28 mouse cellular contexts compared by ENCODE assay signal in genomic region chr17:93321482-93321881, GRCm38 (mm10).
DNase-seq lines count a peak whose midpoint lies in the region; ATAC-seq and TF ChIP-seq lines count a peak whose summit lies in the region.
"Had no signal": no experiment of that assay in that cellular context is flagged by ENCODE, and none has a peak within 500 bp of the region (broad histone marks: within the 10 kb centered on the region; RNA-seq: fewer than 3 reads in every experiment).

No protein-coding gene starts in this region.

- TF ChIP-seq POLR2A in ES-Bruce4 (IDR thresholded peaks at IDR 0.05; ENCODE audit: insufficient read depth, low read length): peak; percentile 53

- H3K79me3 ChIP-seq in C2C12 (ENCODE audit: low read depth): no peaks in the 10 kb centered on the region

- no peaks in the 10 kb centered on the region for H3K4me1 ChIP-seq in ES-Bruce4 (ENCODE audit: control insufficient read depth, insufficient read depth, low read length)
- no peaks in the 10 kb centered on the region for H3K4me1 ChIP-seq in liver, postnatal 0 days (ENCODE audit: insufficient read depth)
- H3K4me1 ChIP-seq: embryonic facial prominence, embryonic 12.5 days; embryonic facial prominence, embryonic 15.5 days; heart, embryonic 10.5 days; heart, embryonic 13.5 days; hindbrain, embryonic 15.5 days had no signal

- TF ChIP-seq CTCF in C2C12 (IDR thresholded peaks at IDR 0.05; ENCODE audit: control insufficient read depth, insufficient read depth, insufficient read length) (no peak), ES-Bruce4 (IDR thresholded peaks at IDR 0.05; ENCODE audit: low read depth, low read length) (no peak)
- no peak for TF ChIP-seq CTCF in liver, postnatal 0 days (IDR thresholded peaks at IDR 0.05; ENCODE audit: low read depth)

- H3K36me3 ChIP-seq in C2C12 (ENCODE audit: control insufficient read depth, insufficient read depth) (no peaks in the 10 kb centered on the region), ES-Bruce4 (ENCODE audit: control insufficient read depth, insufficient read depth, low read length, poor library complexity, severe bottlenecking) (no peaks in the 10 kb centered on the region)
- H3K36me3 ChIP-seq in liver, postnatal 0 days (replicated peaks; ENCODE audit: insufficient read depth, low read length): no peaks in the 10 kb centered on the region
- H3K36me3 ChIP-seq: embryonic facial prominence, embryonic 12.5 days; embryonic facial prominence, embryonic 15.5 days; heart, embryonic 10.5 days; heart, embryonic 13.5 days; hindbrain, embryonic 15.5 days had no signal

- no peak for TF ChIP-seq EP300 in ES-Bruce4 (IDR thresholded peaks at IDR 0.05; ENCODE audit: insufficient read depth, low read depth, low read length)
- no peak for TF ChIP-seq EP300 in liver, postnatal 0 days (IDR thresholded peaks at IDR 0.05; ENCODE audit: low read depth)

- no peaks in the 10 kb centered on the region for H3K79me2 ChIP-seq in C2C12 (ENCODE audit: control insufficient read depth, insufficient read depth)

- H3K4me3 ChIP-seq in C2C12 (ENCODE audit: insufficient read depth, poor library complexity, severe bottlenecking) (peak overlapping the region; percentile 25), ES-Bruce4 (ENCODE audit: low read depth, low read length) (peak overlapping the region; percentile 58)
- H3K4me3 ChIP-seq in liver, postnatal 0 days (ENCODE audit: low read depth, low read length): no peak overlapping the region
- H3K4me3 ChIP-seq: embryonic facial prominence, embryonic 12.5 days; embryonic facial prominence, embryonic 15.5 days; heart, adult 2 months; heart, embryonic 10.5 days; heart, embryonic 13.5 days; hindbrain, embryonic 15.5 days had no signal

- H3K9ac ChIP-seq in ES-Bruce4 (ENCODE audit: low read depth, poor library complexity, severe bottlenecking): peak overlapping the region; percentile 48
- no peak overlapping the region for H3K9ac ChIP-seq in liver, postnatal 0 days (replicated peaks)
- H3K9ac ChIP-seq: embryonic facial prominence, embryonic 12.5 days; embryonic facial prominence, embryonic 15.5 days; heart, embryonic 13.5 days; hindbrain, embryonic 15.5 days had no signal

- H3K9me3 ChIP-seq in ES-Bruce4 (replicated peaks; ENCODE audit: control insufficient read depth, insufficient read depth, low read length, poor library complexity, severe bottlenecking): no peaks in the 10 kb centered on the region
- H3K9me3 ChIP-seq in liver, postnatal 0 days (ENCODE audit: low read length): no peaks in the 10 kb centered on the region
- H3K9me3 ChIP-seq: embryonic facial prominence, embryonic 12.5 days; embryonic facial prominence, embryonic 15.5 days; heart, embryonic 10.5 days; hindbrain, embryonic 15.5 days had no signal

- ATAC-seq in liver, postnatal 0 days: no peak
- ATAC-seq: CD4-positive, CD25-positive, alpha-beta regulatory T cell, adult 4 months; forebrain, embryonic 14.5 days; Patski had no signal

- H3K27me3 ChIP-seq in C2C12 (ENCODE audit: control insufficient read depth, insufficient read depth, insufficient read length): no peaks in the 10 kb centered on the region
- no peaks in the 10 kb centered on the region for H3K27me3 ChIP-seq in ES-Bruce4 (ENCODE audit: control insufficient read depth, insufficient read depth, low read length, poor library complexity, severe bottlenecking)
- no peaks in the 10 kb centered on the region for H3K27me3 ChIP-seq in liver, postnatal 0 days (ENCODE audit: insufficient read depth, low read length)
- H3K27me3 ChIP-seq: embryonic facial prominence, embryonic 12.5 days; embryonic facial prominence, embryonic 15.5 days; heart, embryonic 13.5 days; hindbrain, embryonic 15.5 days; Patski had no signal

- H3ac ChIP-seq in C2C12 (ENCODE audit: control insufficient read depth, insufficient read length, low read depth): no peak overlapping the region

- H3K27ac ChIP-seq in ES-Bruce4 (ENCODE audit: insufficient read depth, low read length): no peak overlapping the region
- no peak overlapping the region for H3K27ac ChIP-seq in liver, postnatal 0 days (ENCODE audit: low read depth)
- H3K27ac ChIP-seq: embryonic facial prominence, embryonic 12.5 days; embryonic facial prominence, embryonic 15.5 days; heart, adult 2 months; heart, embryonic 10.5 days; heart, embryonic 13.5 days; hindbrain, embryonic 15.5 days had no signal

- H3K4me2 ChIP-seq in liver, postnatal 0 days (ENCODE audit: low read depth, low read length): no peak overlapping the region
- H3K4me2 ChIP-seq: embryonic facial prominence, embryonic 12.5 days; embryonic facial prominence, embryonic 15.5 days; heart, embryonic 13.5 days; hindbrain, embryonic 15.5 days had no signal

- DNase-seq in R1 (ENCODE audit: low read depth, low spot score): peak; percentile 75
- no peak for DNase-seq in thymus, postnatal 14 days
- DNase-seq in adrenal gland, postnatal 10 days: no peak
- DNase-seq in urinary bladder, postnatal 36 days (ENCODE audit: low spot score in 2 of 2): no peak
- DNase-seq in liver, postnatal 0 days: no peak
- DNase-seq: adrenal gland, adult 8-10 months; adrenal gland, postnatal 36 days; B cell, adult 2 months; cerebellum, adult 18-20 months; cerebellum, adult 9-10 months; cerebellum, postnatal 14 days; gastrocnemius, postnatal 10 days; gastrocnemius, postnatal 36 days; heart, adult 2 months; heart, postnatal 14 days; heart, postnatal 4 days; kidney, adult 11 months; kidney, adult 8-10 months had no signal

- 52% methylated on average over 4 of the region's 4 CpGs for WGBS in liver, postnatal 0 days (ENCODE audit: insufficient replicate concordance)

TF ChIP-seq in C2C12, 6 proteins besides CTCF, POLR2A, EP300 and RAD21:
- TF ChIP-seq USF1 (IDR thresholded peaks at IDR 0.05; ENCODE audit: low read depth) (no peak), CEBPB (IDR thresholded peaks at IDR 0.05; ENCODE audit: low read depth) (no peak), MAX (IDR thresholded peaks at IDR 0.05) (peak; percentile 69), MYOG (IDR thresholded peaks at IDR 0.05; ENCODE audit: control insufficient read depth, extremely low read depth, insufficient read length) (no peak)
